Mouse (Mus musculus) right cerebral cortex, adult 2 months (tissue): ENCODE measurements at regions not wholly inside any gene's neighbourhood (a gene's known extent, or its start where the extent isn't known, plus 50 kb on each side); places are given as distances from the start of the nearest gene placed in this dataset.

Experiments
- DNase-seq, 2 experiments: peaks; one replicate each; pipeline ENCODE4 v3.0.0; 2021 to 2022; ENCODE audit warnings: low spot score in 2 of 2

DNA sequence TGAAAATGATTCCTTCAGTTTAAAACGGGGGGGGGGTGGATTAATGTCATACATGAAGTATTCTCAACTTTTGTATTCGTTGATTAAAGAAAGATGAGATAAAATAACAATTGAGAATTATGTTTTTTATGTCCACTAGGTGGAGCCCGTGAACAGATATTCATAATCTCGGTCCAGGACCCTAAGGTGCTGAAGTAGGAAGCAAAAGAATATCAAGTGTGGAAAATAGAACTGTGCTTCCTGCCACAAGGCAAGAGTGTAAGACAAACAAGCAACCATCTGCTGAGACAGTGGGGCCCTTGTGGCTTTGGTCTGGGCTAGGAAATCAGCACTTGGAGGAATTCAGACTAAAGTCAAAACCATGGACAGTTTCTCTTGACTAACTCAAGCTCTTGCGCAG is 50.9 kb upstream of the Kap start:
- peak; percentile 3 to 4 for DNase-seq

GRCm38 (mm10) chr6:133934667-133935066 is 81.1 kb upstream of the Kap start:
- no peak for DNase-seq

DNA sequence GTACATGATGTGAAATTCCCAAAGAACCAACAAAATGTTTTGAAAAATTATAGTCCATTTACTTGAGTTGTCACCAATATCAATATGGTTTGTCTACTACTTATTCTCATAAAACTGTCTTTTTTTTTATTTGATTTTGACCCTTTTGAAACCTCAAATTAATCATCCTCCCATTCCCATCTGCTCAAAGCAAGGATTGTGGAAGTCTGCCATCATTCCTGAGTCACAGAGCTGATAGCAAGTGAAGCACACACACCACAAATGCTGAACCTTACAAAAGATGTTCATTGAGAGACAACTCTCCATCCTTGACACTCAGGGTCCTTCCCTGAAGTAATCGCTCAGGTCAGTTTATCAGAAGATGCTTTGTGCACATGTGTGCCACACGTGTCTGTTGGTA is 82.1 kb upstream of the Kap start:
- no peak for DNase-seq

GRCm38 (mm10) chr6:133959902-133960634 is 75.4 kb upstream of the Etv6 start:
- no peak for DNase-seq

- peak; percentile 86 to 90 for DNase-seq
Measured at GRCm38 (mm10) chr6:133960713-133961112, 74.8 kb upstream of the Etv6 start.

- no peak for DNase-seq
Measured at GRCm38 (mm10) chr6:133962641-133963040, 72.9 kb upstream of the Etv6 start.

GRCm38 (mm10) chr6:133963264-133963663 is 72.2 kb upstream of the Etv6 start:
- DNase-seq = no peak

- no peak for DNase-seq
Measured at GRCm38 (mm10) chr6:133967286-133967685, 68.2 kb upstream of the Etv6 start.

DNA sequence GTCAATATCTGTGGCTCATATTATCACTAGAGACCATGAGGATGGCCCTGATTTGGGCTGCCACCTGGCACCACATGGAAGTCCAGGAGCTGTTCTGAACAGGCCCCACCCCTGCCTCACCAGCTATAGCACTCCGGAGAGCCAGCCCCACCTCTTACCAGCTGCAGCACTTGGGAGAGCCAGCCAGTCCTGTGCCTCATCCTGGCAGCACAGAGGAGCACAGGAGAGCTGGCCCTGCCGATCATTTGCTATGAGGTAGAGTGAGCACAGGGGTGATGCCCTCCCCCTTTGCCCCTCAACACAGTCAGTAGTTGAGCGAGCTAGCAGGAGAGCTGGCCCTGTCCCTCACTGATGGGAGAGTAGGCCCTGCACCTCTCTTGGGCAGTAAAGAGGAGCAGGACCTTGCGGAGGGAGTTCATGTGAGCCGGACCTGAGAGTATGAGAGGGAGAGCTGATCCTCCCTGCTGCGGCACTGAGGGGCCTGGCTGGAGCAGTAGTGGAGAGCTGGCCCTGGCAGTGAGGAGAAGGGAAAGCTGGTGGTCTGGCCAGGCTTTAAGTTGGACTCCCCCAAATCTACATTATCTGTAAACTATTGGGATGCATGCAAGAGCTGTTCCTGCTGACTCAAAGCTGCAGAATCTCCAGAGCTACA is 63.3 kb upstream of the Etv6 start:
- DNase-seq = no peak

DNA sequence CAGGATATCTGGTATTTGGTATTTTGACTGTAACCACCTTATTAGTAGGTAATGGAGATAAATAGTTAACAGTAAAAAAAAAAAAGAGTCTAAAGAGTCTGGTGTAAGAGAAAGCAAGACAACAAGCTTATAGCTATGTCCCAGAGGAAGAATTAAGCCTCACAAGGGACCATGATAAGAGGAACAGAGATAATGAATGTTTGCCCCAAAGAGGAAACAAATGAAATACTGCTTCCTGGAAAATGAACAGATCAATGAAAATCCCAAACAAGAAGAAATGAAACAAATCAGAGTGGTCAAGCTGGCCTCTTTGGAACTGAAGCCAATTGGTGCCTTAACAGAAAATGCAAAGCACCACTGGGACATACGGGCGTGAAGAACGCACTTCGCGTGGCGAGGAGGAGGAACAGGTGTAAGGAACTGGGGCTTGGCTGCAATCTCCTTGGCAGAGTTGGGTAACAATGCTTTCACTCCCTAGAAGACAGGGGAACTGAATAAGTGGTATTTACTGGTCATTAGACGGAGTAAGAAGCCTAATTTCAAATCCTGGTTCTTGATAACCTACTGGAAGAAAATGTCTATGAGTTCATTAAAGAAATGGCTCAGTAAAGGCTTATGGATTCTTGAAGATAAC is 62.2 kb upstream of the Etv6 start:
- DNase-seq = no peak

DNA sequence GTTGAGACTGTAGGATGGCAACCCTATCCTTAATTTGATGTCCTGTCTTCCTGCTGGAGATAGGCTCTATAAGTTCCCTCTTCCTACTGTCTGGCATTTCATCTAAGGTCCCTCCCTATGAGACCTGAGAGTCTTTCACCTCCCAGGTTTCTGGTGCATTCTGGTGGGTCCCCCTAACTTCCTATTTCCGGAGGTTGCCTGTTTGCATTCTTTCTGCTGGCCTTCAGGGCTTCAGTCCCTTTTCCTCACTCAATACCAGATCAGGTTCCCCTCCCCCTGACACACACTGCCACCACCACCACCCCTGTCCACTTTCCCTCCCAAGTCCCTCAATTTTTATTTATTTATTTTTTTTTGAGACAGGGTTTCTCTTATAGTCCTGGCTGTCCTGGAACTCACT is 59.5 kb upstream of the Etv6 start:
- DNase-seq = no peak

- no peak for DNase-seq
Measured at GRCm38 (mm10) chr6:133976854-133977253, 58.6 kb upstream of the Etv6 start.

DNA sequence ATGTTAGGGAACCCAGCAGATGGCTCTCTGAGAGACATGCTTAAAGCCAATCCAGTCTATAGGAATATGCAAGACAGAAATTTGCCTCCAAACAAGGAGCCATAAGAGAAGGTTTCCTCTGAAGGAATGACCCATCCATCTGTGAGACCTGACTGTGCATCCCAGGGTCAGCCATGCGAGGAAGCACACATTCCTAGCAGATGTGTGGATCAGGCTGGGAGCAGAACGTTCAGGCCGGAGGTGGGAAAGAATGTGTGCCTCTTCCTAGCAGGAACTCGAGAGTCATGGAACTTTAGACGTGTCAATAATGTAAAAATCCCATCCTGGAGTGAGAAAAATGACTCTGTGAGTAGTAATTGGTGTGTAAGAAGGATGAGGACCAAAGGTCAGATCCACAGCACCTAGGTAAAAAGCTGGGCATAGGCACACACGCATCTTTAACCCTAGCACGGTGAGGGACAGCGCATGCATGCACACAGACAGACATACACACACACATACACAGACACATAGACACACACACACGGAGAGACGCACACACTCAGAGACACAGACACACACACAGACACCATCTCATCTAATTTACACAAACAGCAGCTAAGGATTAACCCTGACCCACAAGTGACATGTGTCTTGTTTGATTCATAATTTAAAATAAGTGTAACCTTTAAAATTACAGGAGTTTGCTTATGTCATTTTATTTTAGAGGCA is 51.5 kb upstream of the Etv6 start:
- no peak for DNase-seq

DNA sequence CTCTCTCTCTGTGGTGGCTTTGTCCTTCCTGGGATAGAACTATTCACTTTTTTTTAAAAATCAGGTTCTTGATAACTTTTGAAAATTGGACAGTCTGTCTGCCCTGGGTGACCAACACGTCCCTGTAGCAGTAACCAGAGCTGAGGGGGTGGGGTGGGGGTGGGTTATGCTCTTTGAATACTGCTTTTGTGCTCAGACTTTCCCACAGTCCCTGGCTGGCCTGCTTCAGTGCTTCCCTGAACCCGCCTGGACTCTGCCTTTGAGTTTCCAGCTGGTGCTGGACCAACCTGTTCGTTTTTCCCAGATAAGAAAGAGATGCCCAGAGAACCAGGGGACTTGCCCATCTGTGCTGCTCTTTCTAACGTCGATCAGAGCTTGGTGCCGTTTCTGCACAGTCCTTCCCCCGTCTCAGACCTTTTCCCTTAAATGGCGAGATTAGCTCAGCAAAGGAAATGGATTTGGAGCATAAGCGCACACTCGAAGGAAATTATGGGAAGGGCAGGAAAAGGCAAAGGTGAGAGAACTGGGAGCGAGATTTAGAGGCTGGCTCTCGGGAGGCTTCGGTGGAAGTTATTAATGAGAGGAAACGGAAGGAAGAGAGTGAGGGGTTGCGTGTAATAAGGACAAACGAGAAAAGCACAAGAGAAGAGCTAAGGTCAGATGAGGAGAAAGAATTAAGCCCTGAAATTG is 50.7 kb upstream of the Etv6 start:
- no peak for DNase-seq
